Mouse (Mus musculus) forebrain, embryonic 13.5 days (tissue): ENCODE measurements around the gene A4galt. TPM values are rescaled to one million over a fixed set of nuclear protein-coding genes. Genes with fewer than 3 reads are reported as not detected.

Source experiments
- ATAC-seq: fragments of 200-750 bp; cut with Nextera tagmentation; 2 replicates; pipeline ENCODE4 v1.8.0; 2017
- H3K27ac ChIP-seq: fragments of 300-500 bp; sonication (generic); 2 replicates; pipeline ENCODE4 v1.5.1; 2015; ENCODE audit warnings: inconsistent platforms, mild to moderate bottlenecking, moderate library complexity
- H3K27me3 ChIP-seq: fragments of 300-500 bp; sonication (generic); 2 replicates; pipeline ENCODE4 v1.6.1; 2015; ENCODE audit warnings: mild to moderate bottlenecking, inconsistent platforms
- H3K36me3 ChIP-seq: fragments of 300-500 bp; sonication (generic); 2 replicates; pipeline ENCODE4 v1.6.1; 2015; ENCODE audit warnings: mild to moderate bottlenecking, inconsistent platforms; ENCODE audit not compliant: poor library complexity, severe bottlenecking
- H3K4me1 ChIP-seq: fragments of 300-500 bp; sonication (generic); 2 replicates; pipeline ENCODE4 v1.6.1; 2015; ENCODE audit warnings: inconsistent platforms
- H3K4me2 ChIP-seq: fragments of 300-500 bp; sonication (generic); 2 replicates; pipeline ENCODE4 v1.6.1; 2015; ENCODE audit warnings: inconsistent platforms, mild to moderate bottlenecking, moderate library complexity
- H3K4me3 ChIP-seq: fragments of 300-500 bp; sonication (generic); 2 replicates; pipeline ENCODE4 v1.5.1; 2015; ENCODE audit warnings: mild to moderate bottlenecking, inconsistent platforms
- H3K9ac ChIP-seq: fragments of 300-500 bp; sonication (generic); 2 replicates; pipeline ENCODE4 v1.6.1; 2015; ENCODE audit warnings: mild to moderate bottlenecking, inconsistent platforms
- H3K9me3 ChIP-seq: fragments of 300-500 bp; sonication (generic); replicated peaks from 2 replicates; pipeline ENCODE4 v1.6.1; 2016; ENCODE audit warnings: inconsistent platforms
- WGBS: fragments of 180-500 bp; shearing (Covaris S2); methylation state at CpG from one replicate; pipeline ENCODE4 v1.1.7; 2015; 5-methylcytosine and 5-hydroxymethylcytosine counted together
- polyA plus RNA-seq: library from polyadenylated mRNA; unstranded; fragments of >200 nt; fragmentation: Nextera tagmentation; extraction: Ambion mirVana; gene quantifications from 2 replicates; pipeline ENCODE4 v1.2.1, GENCODE M21; 2015

Gene A4galt
- polyA plus RNA-seq, 1 experiment from 2014 or later = 1.5 TPM

DNA sequence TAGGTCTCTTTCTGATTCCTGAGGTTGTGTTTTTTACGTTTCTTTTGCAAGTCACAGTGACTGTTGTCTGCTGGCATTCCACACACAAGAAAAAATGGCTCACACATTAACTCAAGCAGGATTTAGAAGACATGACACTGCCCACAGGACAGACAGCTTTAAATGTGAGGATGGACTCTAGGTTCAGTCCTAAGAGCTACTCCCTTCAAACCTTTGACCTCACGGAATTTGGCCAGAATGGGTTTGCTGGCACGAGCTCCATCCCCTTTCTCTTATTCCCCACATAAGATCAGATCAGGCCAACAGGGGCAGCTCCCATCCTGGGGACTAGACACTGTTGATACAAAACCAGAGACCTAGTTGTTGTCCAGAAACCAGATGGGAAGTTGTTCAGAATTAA, 10.1 kb downstream of the A4galt start:
- H3K27me3 ChIP-seq = no peaks in the 10 kb centered on the region
- no peaks in the 10 kb centered on the region for H3K9me3 ChIP-seq
- no peak for ATAC-seq
- no peak overlapping the region for H3K27ac ChIP-seq
- no peak overlapping the region for H3K9ac ChIP-seq
- H3K4me3 ChIP-seq = no peak overlapping the region
- H3K36me3 ChIP-seq = no peaks in the 10 kb centered on the region
- WGBS = 84% methylated on average over 3 of the region's 3 CpGs
- H3K4me2 ChIP-seq = no peak overlapping the region
- no peaks in the 10 kb centered on the region for H3K4me1 ChIP-seq

DNA sequence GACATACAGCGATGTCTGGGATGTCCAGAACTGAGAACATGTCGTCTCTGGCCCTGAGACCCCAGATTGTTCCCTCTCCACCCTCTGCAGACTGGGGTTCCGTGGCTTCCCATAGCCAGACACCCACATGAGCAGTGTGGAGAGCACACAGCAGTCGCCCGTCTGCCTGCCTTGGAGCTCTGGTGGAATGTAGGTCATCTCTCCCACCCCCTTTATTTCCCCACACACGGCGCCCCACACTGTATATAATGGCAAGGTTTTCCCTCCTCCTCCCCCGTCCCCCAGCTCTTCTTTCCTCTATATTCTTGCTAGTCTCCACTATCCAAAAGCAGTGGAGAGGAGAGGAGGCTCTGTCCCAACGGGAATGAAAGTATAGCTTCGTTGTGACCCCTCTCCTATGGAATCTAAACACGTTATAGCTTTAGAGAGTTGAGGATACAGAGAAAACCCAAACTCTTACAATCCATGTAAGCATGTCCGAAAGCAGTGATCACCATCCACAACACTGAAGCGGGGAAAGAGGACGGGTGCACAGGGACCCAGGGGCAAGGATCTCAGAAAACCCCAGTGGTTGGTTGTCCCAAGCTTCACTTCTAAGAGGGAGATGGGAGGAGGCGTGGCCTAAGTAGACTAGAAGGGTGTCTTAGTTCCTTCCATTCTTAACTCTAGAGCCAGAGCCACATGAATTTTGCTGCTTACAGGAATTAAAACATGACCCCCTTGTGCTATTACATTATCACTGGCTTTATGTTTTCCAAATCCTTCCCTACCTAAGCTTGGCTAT, 13.9 kb downstream of the A4galt start:
- Histone ChIP-seq H3K9ac (no peak overlapping the region), H3K27ac (no peak overlapping the region), H3K36me3 (no peaks in the 10 kb centered on the region), H3K4me2 (no peak overlapping the region), H3K27me3 (no peaks in the 10 kb centered on the region), H3K4me3 (no peak overlapping the region), H3K4me1 (peaks cover 4% of the 10 kb centered on the region; the same call in 1 of the 2 replicates), H3K9me3 (no peaks in the 10 kb centered on the region)
- 78% methylated on average over 15 of the region's 15 CpGs for WGBS
- ATAC-seq = no peak

GRCm38 (mm10) chr15:83236824-83237223, 14.8 kb downstream of the A4galt start:
- H3K9ac ChIP-seq = no peak overlapping the region
- no peak overlapping the region for H3K4me2 ChIP-seq
- WGBS = 0% methylated on average over 1 of the region's 1 CpGs
- no peaks in the 10 kb centered on the region for H3K9me3 ChIP-seq
- ATAC-seq = no peak
- H3K36me3 ChIP-seq = no peaks in the 10 kb centered on the region
- no peak overlapping the region for H3K27ac ChIP-seq
- no peak overlapping the region for H3K4me3 ChIP-seq
- no peaks in the 10 kb centered on the region for H3K27me3 ChIP-seq
- H3K4me1 ChIP-seq = peaks cover 4% of the 10 kb centered on the region; the same call in 1 of the 2 replicates

DNA sequence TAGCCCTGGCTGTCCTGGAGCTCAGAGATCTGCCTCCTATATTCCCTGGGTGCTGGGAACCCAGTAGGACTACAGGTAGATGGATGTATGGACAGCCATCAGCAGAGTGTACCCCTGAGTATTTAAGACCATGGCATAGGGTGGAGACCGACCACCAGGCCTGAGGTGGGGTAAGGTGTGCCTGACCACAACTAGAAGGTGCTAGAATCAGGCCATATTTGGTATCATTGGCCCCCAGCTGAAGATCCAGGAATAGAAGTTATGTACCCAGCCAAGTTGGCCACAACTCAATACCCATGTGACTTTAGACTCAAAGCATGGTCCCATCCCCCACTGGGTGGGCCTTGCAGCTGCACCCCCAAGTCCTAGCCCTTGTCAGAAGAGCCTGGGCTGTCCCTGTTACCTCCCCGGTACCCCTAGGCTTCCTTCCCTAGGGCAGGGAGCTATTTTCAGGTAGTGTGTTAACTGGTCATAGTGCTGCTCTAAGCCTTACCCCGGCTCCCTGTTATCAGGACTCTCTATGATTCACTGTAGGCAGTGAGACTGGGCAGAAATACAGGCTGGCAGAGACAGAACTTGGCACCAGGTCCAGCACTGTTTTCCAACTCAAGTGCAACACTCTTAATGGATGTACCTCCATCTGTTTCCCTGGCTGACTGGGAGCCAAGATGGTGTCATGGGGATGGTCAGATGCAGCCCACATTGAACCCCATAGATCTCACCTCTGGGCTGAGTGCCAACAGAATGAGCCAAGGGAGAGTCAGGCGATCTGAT, 18.2 kb downstream of the A4galt start:
- Histone ChIP-seq H3K4me2 (no peak overlapping the region), H3K4me3 (no peak overlapping the region), H3K4me1 (peaks cover 4% of the 10 kb centered on the region; the same call in 1 of the 2 replicates), H3K27ac (no peak overlapping the region), H3K9me3 (no peaks in the 10 kb centered on the region), H3K9ac (no peak overlapping the region), H3K36me3 (no peaks in the 10 kb centered on the region), H3K27me3 (no peaks in the 10 kb centered on the region)
- peak; percentile 38; the same call in 1 of the 2 replicates for ATAC-seq
- 79% methylated on average over 4 of the region's 4 CpGs for WGBS

DNA sequence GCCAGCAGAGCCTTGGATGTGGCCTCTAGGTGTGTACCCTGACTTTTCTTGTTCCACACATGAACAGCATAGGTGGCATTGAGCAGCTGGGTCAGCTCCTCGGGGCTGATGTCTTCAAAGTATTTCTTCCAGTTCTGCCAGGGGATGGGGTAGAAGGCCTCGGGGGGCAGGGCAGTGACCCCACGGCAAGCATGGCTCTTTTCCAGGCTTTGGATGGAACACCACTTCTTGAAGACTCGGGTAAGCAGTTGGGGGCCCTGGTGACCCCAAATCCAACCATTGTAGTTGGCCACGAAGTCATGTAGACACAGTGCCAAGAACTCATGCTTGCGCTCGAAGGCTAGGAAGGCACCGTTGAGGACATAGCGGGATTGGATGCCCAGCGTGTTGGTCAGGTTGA, 24.0 kb downstream of the A4galt start:
- 94% methylated on average over 10 of the region's 10 CpGs for WGBS
- Histone ChIP-seq H3K4me3 (no peak overlapping the region), H3K9me3 (no peaks in the 10 kb centered on the region), H3K27me3 (no peaks in the 10 kb centered on the region), H3K9ac (no peak overlapping the region), H3K4me1 (peaks cover 13% of the 10 kb centered on the region), H3K36me3 (no peaks in the 10 kb centered on the region), H3K27ac (no peak overlapping the region), H3K4me2 (no peak overlapping the region)
- ATAC-seq = no peak

DNA sequence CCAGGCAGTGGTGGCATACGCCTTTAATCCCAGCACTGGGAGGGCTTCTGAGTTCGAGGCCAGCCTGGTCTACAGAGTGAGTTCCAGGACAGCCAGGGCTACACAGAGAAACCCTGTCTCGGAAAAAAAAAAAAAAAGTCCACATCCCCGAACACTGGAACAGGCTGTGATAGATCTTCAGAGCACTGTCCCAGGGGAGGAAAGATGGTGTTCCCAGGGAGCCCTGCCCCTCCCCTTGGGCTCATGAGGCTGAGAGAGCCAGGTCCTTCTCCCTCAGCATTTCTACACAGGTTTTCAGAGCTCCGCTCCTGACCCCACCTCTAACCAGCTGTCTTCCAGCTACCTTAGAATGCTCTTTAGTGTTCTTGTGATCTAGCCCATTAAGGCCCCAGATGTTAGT, 24.7 kb downstream of the A4galt start:
- no peak overlapping the region for H3K9ac ChIP-seq
- ATAC-seq = no peak
- WGBS = 90% methylated on average over 5 of the region's 5 CpGs
- H3K27ac ChIP-seq = no peak overlapping the region
- no peak overlapping the region for H3K4me3 ChIP-seq
- no peaks in the 10 kb centered on the region for H3K27me3 ChIP-seq
- no peaks in the 10 kb centered on the region for H3K36me3 ChIP-seq
- H3K9me3 ChIP-seq = no peaks in the 10 kb centered on the region
- H3K4me1 ChIP-seq = peaks cover 13% of the 10 kb centered on the region
- H3K4me2 ChIP-seq = no peak overlapping the region

DNA sequence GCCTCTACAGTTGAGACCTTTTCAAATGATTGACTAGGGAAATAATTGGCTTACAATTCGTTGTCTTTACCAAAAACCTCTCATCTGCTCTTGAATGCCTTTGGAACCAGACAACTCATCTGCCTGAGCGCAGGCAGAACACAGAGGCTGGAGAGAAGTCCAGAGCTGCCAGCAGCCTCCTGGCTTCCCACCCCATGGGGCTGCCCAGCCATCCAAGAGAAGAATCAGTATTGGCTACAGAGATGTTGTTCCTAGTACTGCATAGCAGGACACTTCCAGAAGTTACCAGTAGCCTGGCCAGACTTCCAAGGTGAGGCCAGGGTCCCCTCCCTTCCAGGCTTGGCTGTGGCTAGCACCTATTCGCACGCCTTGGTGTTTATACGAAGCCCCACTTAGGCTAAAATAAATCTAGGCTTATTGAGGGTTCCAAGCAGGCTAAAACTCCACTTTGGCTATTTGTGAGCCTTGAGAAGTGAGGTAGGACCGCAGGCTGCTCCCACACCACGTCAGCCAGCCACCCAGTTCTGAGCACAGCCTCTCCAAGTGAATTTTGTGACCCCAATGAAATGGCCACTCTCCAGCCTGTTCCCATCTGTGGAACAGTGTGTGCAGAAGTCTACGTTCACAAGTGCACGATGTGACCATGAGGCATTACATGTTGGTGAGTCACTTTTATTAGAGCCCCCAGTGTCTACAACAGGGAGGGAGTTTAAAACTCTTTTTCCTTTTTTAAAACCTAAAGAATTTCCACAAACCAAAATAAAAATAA, 25.3 kb downstream of the A4galt start:
- Histone ChIP-seq H3K36me3 (no peaks in the 10 kb centered on the region), H3K9ac (no peak overlapping the region), H3K27ac (no peak overlapping the region), H3K4me2 (no peak overlapping the region), H3K4me3 (no peak overlapping the region), H3K9me3 (no peaks in the 10 kb centered on the region), H3K27me3 (no peaks in the 10 kb centered on the region), H3K4me1 (peaks cover 13% of the 10 kb centered on the region)
- 84% methylated on average over 9 of the region's 9 CpGs for WGBS
- ATAC-seq = no peak

DNA sequence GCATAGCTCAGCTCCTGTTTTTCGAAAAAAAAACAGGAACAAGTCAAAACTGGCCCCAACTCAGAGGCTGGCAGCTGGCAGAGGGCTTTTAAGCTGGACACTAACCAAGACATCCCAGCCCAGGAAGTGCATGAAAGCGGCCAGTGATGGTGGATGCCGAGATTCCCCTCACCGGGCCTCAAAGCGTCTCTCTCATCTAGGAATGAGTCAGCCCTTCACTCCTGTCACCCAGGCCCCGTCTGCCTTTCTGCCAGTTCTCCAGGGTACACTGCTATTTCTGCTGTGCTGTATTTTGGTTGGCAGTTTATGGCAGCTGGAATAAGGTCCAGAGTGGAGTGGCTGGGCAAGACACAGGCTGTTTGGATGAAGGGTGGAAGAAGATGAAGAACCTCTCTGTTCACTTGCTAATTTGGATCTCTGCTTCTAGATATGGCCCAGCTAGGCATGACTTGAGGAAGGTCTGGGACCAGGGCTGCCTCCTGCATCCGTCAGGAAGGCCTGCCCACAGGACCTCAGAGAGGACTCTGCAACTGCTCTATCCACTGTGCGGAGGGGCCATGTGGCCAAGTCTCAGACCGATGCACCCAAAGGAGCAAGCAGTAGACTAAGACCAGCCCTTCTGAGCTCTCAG, 27.3 kb downstream of the A4galt start:
- 64% methylated on average over 9 of the region's 9 CpGs for WGBS

DNA sequence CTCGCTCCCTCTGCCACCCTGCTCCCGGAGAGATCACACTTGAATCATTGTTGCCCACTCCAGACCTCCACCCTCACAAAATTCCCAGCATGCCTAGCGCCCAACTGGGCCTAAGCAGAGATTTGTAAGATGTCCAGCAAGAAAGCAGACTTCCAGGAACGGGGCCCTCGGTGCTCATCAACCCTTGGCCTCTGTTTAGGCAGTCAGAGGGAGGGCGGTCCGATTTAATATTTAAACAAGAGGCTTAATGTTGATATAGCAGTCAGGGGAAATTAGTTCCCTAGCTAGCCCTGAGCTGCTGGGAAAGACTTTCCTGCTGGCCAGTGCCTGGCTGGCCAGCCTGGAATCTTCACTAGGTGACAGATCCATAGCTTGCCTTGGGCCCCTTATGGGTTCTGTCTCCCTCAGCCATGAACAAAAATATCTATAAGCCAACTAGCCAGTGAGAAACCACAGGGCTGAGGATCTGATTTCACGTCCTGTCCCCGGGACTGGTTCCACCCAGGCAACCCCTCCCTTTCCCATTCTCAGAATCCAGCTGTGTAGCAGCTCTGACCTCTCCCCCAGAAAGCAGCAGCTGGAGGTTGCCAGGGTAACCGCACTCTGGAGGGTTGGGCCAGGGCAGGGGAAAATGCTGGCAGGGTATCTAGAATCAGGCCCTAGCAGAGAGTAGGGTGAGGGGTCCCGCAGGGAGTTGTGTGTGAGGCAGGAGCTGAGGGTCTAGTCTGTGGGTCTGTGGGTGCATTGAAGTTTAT, 28.2 kb downstream of the A4galt start:
- no peak overlapping the region for H3K9ac ChIP-seq
- no peak for ATAC-seq
- H3K36me3 ChIP-seq = no peaks in the 10 kb centered on the region
- H3K9me3 ChIP-seq = no peaks in the 10 kb centered on the region
- H3K4me3 ChIP-seq = no peak overlapping the region
- no peak overlapping the region for H3K27ac ChIP-seq
- WGBS = 49% methylated on average over 11 of the region's 11 CpGs
- H3K4me2 ChIP-seq = no peak overlapping the region
- peaks cover 13% of the 10 kb centered on the region for H3K4me1 ChIP-seq
- no peaks in the 10 kb centered on the region for H3K27me3 ChIP-seq

More for the DNA sequence above, 27.3 kb downstream of the A4galt start:
- Histone ChIP-seq H3K27me3 (no peaks in the 10 kb centered on the region), H3K36me3 (no peaks in the 10 kb centered on the region), H3K27ac (no peak overlapping the region), H3K9me3 (no peaks in the 10 kb centered on the region), H3K4me2 (no peak overlapping the region), H3K4me1 (peaks cover 13% of the 10 kb centered on the region), H3K9ac (no peak overlapping the region), H3K4me3 (no peak overlapping the region)
- ATAC-seq = no peak

- WGBS = 93% methylated on average over 4 of the region's 4 CpGs
- Histone ChIP-seq H3K27me3 (no peaks in the 10 kb centered on the region; the same call in 1 of the 2 replicates), H3K9ac (no peak overlapping the region), H3K4me2 (no peak overlapping the region), H3K27ac (no peak overlapping the region), H3K36me3 (no peaks in the 10 kb centered on the region), H3K9me3 (no peaks in the 10 kb centered on the region), H3K4me1 (peaks cover 13% of the 10 kb centered on the region), H3K4me3 (no peak overlapping the region)
- ATAC-seq = no peak
Measured at GRCm38 (mm10) chr15:83221721-83222120, 29.9 kb downstream of the A4galt start.

DNA sequence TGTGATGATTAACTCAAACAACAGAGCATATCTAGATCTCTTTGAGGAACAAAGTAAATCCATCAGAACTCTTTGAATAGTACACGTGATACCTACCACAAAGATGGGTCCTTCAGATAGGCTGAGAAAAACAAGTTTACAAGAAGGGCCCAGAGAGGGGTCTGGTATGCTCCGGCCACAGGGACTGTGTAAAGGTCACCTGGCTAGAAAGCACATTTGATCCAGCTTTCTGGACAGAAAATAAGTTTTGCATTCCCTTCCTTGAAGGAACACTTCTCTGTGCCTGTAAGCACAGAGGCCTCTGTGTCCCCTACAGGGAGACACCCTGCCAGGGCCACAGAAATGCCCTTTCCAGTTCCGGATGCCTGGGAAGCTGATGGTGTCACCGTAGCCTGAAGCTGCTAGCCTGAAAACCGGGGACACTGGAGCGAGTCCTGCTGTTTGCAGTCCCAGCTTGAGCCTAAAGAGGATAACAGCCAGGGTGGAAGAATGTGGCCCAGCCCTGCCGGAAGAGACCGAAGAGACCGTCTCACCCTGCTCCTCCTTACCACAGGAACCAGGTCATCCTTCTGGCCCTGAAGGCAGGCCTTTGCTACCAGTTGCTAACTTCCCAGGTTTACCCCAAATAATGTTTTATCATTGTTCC, 31.1 kb downstream of the A4galt start:
- H3K4me3 ChIP-seq = no peak overlapping the region
- H3K9me3 ChIP-seq = no peaks in the 10 kb centered on the region
- no peak overlapping the region for H3K4me2 ChIP-seq
- H3K36me3 ChIP-seq = no peaks in the 10 kb centered on the region
- H3K9ac ChIP-seq = no peak overlapping the region
- peaks cover 13% of the 10 kb centered on the region for H3K4me1 ChIP-seq
- no peaks in the 10 kb centered on the region; the same call in 1 of the 2 replicates for H3K27me3 ChIP-seq
- no peak overlapping the region for H3K27ac ChIP-seq
- ATAC-seq = no peak
- 67% methylated on average over 9 of the region's 9 CpGs for WGBS
